Mouse (Mus musculus): ENCODE results near the gene Nubp2.

DNA sequence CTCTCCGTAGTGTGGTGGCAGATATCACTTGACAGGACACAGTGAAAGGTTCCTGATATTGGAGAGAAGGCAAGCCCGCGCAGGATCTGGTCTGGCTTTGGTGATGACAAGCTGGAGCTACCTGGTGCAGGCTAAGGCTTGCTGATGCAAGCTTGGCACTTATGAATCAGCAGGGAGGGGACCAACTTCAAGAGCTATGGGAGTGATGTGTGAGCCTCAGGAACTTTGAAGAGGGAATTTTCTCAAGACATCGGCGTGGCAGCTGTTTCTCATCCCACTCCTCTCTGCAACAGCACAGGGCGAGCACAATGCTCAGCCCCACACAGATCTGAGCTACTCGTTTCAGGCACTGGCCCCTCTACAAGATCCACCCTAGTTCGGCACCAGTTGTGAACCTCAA, 46.3 kb downstream of the Nubp2 start, which contains the start of gene Hagh:
- TF ChIP-seq POLR2A (IDR thresholded peaks at IDR 0.05; ENCODE audit: extremely low read depth, insufficient read depth, low read length) (no peak), CTCF (IDR thresholded peaks at IDR 0.05; ENCODE audit: low read depth, low read length) (no peak)
